Mouse (Mus musculus) brain, embryonic 14.5 days (tissue): Measurements from ENCODE around the gene Sec31b.

Experiments
- CTCF ChIP-seq: fragments of 200-500 bp; IDR thresholded peaks from 2 replicates; pipeline ENCODE4 v1.5.1; 2012; ENCODE audit warnings: inconsistent platforms, mild to moderate bottlenecking, moderate library complexity, borderline replicate concordance; ENCODE audit not compliant: insufficient read depth, insufficient read length; ENCODE audit errors: extremely low read depth
- POLR2A ChIP-seq: fragments of 200-500 bp; IDR thresholded peaks from 2 replicates; pipeline ENCODE4 v1.6.1; 2012; ENCODE audit warnings: mild to moderate bottlenecking, inconsistent platforms, borderline replicate concordance; ENCODE audit not compliant: poor library complexity, insufficient read depth, insufficient read length, severe bottlenecking; ENCODE audit errors: extremely low read depth

DNA sequence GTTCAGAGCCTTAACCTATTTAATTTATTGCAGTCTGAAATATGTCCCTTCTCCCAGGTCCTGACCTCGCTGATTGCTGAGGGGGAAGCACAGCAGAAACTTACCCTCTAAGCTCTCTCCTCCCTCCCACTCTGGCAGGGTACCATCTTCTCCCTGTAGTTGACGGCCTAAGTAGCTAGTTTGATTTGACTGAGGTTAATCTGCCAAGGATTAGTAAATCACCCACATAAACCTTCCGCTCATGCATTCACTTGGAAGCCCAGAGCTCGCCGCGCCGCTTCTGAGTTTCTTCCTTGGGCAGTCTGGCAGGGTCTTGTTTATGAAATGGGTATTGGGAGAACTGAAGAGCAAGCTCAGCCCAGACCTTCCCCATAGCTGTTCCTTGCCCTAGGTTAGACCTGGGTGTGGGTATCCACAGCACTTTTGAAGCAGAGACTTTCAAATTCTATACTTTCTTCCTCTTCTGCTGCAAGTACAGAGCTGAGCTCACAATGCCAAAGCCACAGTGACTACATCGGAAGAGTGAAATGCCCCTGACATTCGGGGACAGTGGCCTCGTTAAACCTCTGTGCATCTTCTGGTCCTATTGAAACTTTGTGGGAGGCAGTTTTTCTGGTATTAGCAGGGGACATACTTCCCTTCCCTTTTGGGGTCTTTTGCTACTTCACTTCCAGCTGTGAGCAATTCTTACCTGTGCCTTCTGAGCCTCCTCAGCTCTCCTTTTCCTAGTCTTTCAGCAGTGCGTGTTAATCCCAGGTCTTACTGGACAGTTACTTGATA is 32.4 kb downstream of the Sec31b start:
- TF ChIP-seq CTCF (no peak), POLR2A (no peak)
